In genomic region chr13:103919956-103920260, GRCm38 (mm10) we compare ENCODE assay signal across 8 mouse cellular contexts. TPM values are rescaled to one million over a fixed set of nuclear protein-coding genes. Genes with fewer than 3 reads are reported as not detected.
A peak's percentile ranks its signal among the peaks of the same experiment; 100 is the strongest.
DNase-seq lines count a peak whose midpoint lies in the region; ATAC-seq and TF ChIP-seq lines count a peak whose summit lies in the region.

No protein-coding gene starts in this region.

- H3K9ac ChIP-seq in kidney, embryonic 16.5 days (replicated peaks; ENCODE audit: low read length): peak overlapping the region; percentile 100
- H3K9ac ChIP-seq in forebrain, postnatal 0 days: peak overlapping the region; percentile 93

- H3K27me3 ChIP-seq in kidney, embryonic 16.5 days (ENCODE audit: insufficient read depth, low read length): no peaks in the 10 kb centered on the region
- H3K27me3 ChIP-seq in forebrain, postnatal 0 days (ENCODE audit: insufficient read depth, low read length): no peaks in the 10 kb centered on the region
- H3K27me3 ChIP-seq in midbrain, embryonic 10.5 days (ENCODE audit: low read depth, poor library complexity, severe bottlenecking): peaks cover 16% of the 10 kb centered on the region

- H3K9me3 ChIP-seq in kidney, embryonic 16.5 days (ENCODE audit: low read length): no peaks in the 10 kb centered on the region
- no peaks in the 10 kb centered on the region for H3K9me3 ChIP-seq in forebrain, postnatal 0 days (ENCODE audit: low read length)
- H3K9me3 ChIP-seq in midbrain, embryonic 10.5 days (replicated peaks): no peaks in the 10 kb centered on the region

- H3K4me2 ChIP-seq in kidney, embryonic 16.5 days (replicated peaks; ENCODE audit: low read depth, low read length): peak overlapping the region; percentile 73
- H3K4me2 ChIP-seq in forebrain, postnatal 0 days (ENCODE audit: low read depth): peak overlapping the region; percentile 71

- peak overlapping the region; percentile 100 for H3K27ac ChIP-seq in kidney, embryonic 16.5 days (ENCODE audit: low read length)
- peak overlapping the region; percentile 100 for H3K27ac ChIP-seq in bone marrow, adult 2 months (ENCODE audit: control insufficient read depth, insufficient read depth, low read depth, low read length, poor library complexity)
- H3K27ac ChIP-seq in forebrain, postnatal 0 days (ENCODE audit: low read depth, low read length): peak overlapping the region; percentile 100
- H3K27ac ChIP-seq in midbrain, embryonic 10.5 days (replicated peaks): peak overlapping the region; percentile 100

- no peak for DNase-seq in kidney, adult 18-20 months
- DNase-seq in forebrain, postnatal 0 days: no peak
- no peak for DNase-seq in midbrain, embryonic 10.5 days (ENCODE audit: low spot score)
- no peak for DNase-seq in adrenal gland, postnatal 36 days
- DNase-seq in gastrocnemius, postnatal 14 days: no peak
- DNase-seq in thymus, postnatal 4 days: no peak

- intact Hi-C loops in gastrocnemius, postnatal 14 days (cut with DNase I; ENCODE audit: low total_unique reads): loop anchor here (10.0 kb wide), 1 partner anchor 125 kb away; no protein-coding TSS in a partner anchor

- no peak for TF ChIP-seq CTCF in bone marrow, adult 2 months (IDR thresholded peaks at IDR 0.05; ENCODE audit: control insufficient read depth, insufficient read depth, low read length)
- no peak for TF ChIP-seq CTCF in forebrain, postnatal 0 days (IDR thresholded peaks at IDR 0.05; ENCODE audit: low read depth)

- no peak for ATAC-seq in kidney, embryonic 16.5 days (ENCODE audit: low FRiP score, low TSS enrichment)
- no peak for ATAC-seq in forebrain, postnatal 0 days

- no peak for TF ChIP-seq POLR2A in bone marrow, adult 2 months (IDR thresholded peaks at IDR 0.05; ENCODE audit: borderline replicate concordance, control insufficient read depth, low read depth, low read length)

- no peaks in the 10 kb centered on the region for H3K36me3 ChIP-seq in kidney, embryonic 16.5 days (ENCODE audit: insufficient read depth, low read length)
- no peaks in the 10 kb centered on the region for H3K36me3 ChIP-seq in forebrain, postnatal 0 days (ENCODE audit: insufficient read depth)
- H3K36me3 ChIP-seq in midbrain, embryonic 10.5 days: no peaks in the 10 kb centered on the region

- 0% methylated on average over 20 of the region's 20 CpGs for WGBS in kidney, embryonic 16.5 days
- WGBS in bone marrow, adult 2 months: under 1% methylated on average over 20 of the region's 20 CpGs
- 1% methylated on average over 20 of the region's 20 CpGs for WGBS in forebrain, postnatal 0 days
- 0% methylated on average over 20 of the region's 20 CpGs for WGBS in midbrain, embryonic 10.5 days

- peak overlapping the region; percentile 93 for H3K4me3 ChIP-seq in kidney, embryonic 16.5 days (ENCODE audit: low read length)
- H3K4me3 ChIP-seq in bone marrow, adult 2 months (replicated peaks; ENCODE audit: control insufficient read depth, low read depth, low read length): peak overlapping the region; percentile 85
- peak overlapping the region; percentile 95 for H3K4me3 ChIP-seq in forebrain, postnatal 0 days (ENCODE audit: low read depth, low read length)
- H3K4me3 ChIP-seq in midbrain, embryonic 10.5 days: peak overlapping the region; percentile 90

- H3K4me1 ChIP-seq in kidney, embryonic 16.5 days (ENCODE audit: insufficient read depth, low read length): peaks cover 30% of the 10 kb centered on the region
- H3K4me1 ChIP-seq in bone marrow, adult 2 months (ENCODE audit: control insufficient read depth, insufficient read depth, low read length): no peaks in the 10 kb centered on the region
- H3K4me1 ChIP-seq in forebrain, postnatal 0 days (ENCODE audit: insufficient read depth): 0 out of 2 replicates have a peak, but pooled peaks cover 9% of the 10 kb centered on the region
- H3K4me1 ChIP-seq in midbrain, embryonic 10.5 days: peaks cover 43% of the 10 kb centered on the region

RNA-seq across cellular contexts. Expression of gene Erbin, which starts 0.4 kb away (rescaled TPM):
- 15.8 and 18.2 TPM in 2 replicates for polyA plus RNA-seq in kidney, embryonic 16.5 days (2015; fragmentation: Nextera tagmentation; extraction: Ambion mirVana)
- 12.3 and 17.4 TPM in 2 replicates for polyA plus RNA-seq in bone marrow, adult 2 months (2011; ENCODE audit: insufficient read depth, insufficient read length, low replicate concordance, missing spikeins)
- 33.6 and 51.3 TPM in 2 replicates for total RNA-seq in forebrain, postnatal 0 days (2014; rRNA removed)
- polyA plus RNA-seq in forebrain, postnatal 0 days (2015; fragmentation: Nextera tagmentation; extraction: Ambion mirVana): 5.1 and 6.0 TPM in 2 replicates
- polyA plus RNA-seq in midbrain, embryonic 10.5 days (2016; fragmentation: Nextera tagmentation; extraction: Ambion mirVana): 11.7 and 12.8 TPM in 2 replicates
- 100 to 1,000 TPM in 1 of 2 experiments, 10 to 100 TPM in 1; 98.0 to 105 TPM for total RNA-seq in adrenal gland, postnatal 36 days (2021)
- total RNA-seq in gastrocnemius, postnatal 14 days (2021): 10 to 100 TPM; 41.2 to 43.2 TPM
